Mouse (Mus musculus) midbrain, embryonic 10.5 days (tissue): ENCODE measurements around the gene Pdzd2. TPM values are rescaled to one million over a fixed set of nuclear protein-coding genes. Genes with fewer than 3 reads are reported as not detected.

Source experiments
- DNase-seq: peaks from one replicate; pipeline ENCODE4 v3.0.0-alpha.2; 2017; ENCODE audit warnings: low spot score
- H3K27ac ChIP-seq: fragments of 300-500 bp; sonication (generic); replicated peaks from 2 replicates; pipeline ENCODE4 v1.5.1; 2016; ENCODE audit warnings: mild to moderate bottlenecking
- H3K27me3 ChIP-seq: fragments of 300-500 bp; sonication (generic); 2 replicates; pipeline ENCODE4 v1.6.1; 2016; ENCODE audit warnings: low read depth, mild to moderate bottlenecking; ENCODE audit not compliant: poor library complexity, severe bottlenecking
- H3K36me3 ChIP-seq: fragments of 300-500 bp; sonication (generic); 2 replicates; pipeline ENCODE4 v1.6.1; 2016; ENCODE audit warnings: mild to moderate bottlenecking, moderate library complexity
- H3K4me1 ChIP-seq: fragments of 300-500 bp; sonication (generic); 2 replicates; pipeline ENCODE4 v1.6.1; 2016
- H3K4me3 ChIP-seq: fragments of 300-500 bp; sonication (generic); 2 replicates; pipeline ENCODE4 v1.5.1; 2016; ENCODE audit warnings: mild to moderate bottlenecking, moderate library complexity
- H3K9me3 ChIP-seq: fragments of 300-500 bp; sonication (generic); replicated peaks from 2 replicates; pipeline ENCODE4 v1.6.1; 2016; ENCODE audit warnings: mild to moderate bottlenecking
- WGBS: fragments of 180-500 bp; shearing (Covaris S2); methylation state at CpG from one replicate; pipeline ENCODE4 v1.1.7; 2016; 5-methylcytosine and 5-hydroxymethylcytosine counted together
- polyA plus RNA-seq: library from polyadenylated mRNA; unstranded; fragments of >200 nt; fragmentation: Nextera tagmentation; extraction: Ambion mirVana; gene quantifications from 2 replicates; pipeline ENCODE4 v1.2.1, GENCODE M21; 2016

The Pdzd2 gene
- polyA plus RNA-seq, 1 experiment from 2014 or later: 6.1 TPM

DNA sequence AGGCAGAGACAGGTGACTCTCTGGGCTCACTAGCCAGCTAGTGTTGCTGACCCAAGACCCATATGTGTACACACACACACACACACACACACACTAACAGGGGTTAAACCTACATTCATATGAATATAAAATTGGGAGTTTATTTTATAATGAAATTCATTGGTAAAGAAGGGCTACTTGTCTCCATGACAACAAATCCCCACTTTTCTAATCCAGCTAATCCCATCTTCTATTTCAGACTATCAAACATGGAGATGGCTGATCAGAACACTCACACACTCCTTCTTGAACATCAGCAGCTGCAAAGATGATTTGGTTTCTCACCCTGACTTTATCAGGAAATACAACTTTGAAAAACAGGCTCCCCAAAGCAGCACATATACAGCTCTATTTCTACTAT is 245.6 kb downstream of the Pdzd2 start:
- Histone ChIP-seq H3K4me1 (peaks cover 48% of the 10 kb centered on the region), H3K27ac (0 out of 2 replicates have a peak overlapping the region, but pooled peaks have one; percentile 13), H3K9me3 (no peaks in the 10 kb centered on the region), H3K4me3 (no peak overlapping the region), H3K36me3 (no peaks in the 10 kb centered on the region), H3K27me3 (no peaks in the 10 kb centered on the region)
- no peak for DNase-seq

DNA sequence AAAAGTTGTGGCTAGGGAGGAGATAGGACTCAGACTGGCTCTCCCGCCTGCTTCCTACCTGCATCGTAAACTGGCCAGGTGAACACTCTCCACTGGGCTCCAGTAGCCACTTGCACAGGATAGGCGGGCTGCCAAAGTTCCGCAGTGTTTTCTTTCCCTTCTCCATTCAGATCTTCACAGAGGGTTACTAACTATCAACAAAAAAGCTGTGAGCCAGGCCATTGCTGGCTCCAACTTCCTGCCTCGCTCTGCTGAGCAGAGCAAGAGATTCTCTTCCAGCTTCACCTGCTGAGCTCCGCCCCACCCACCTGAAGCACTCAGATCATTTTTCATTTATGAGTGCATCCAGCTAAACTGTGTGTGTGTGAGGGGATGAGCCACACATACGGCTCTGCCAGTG is 246.5 kb downstream of the Pdzd2 start:
- Histone ChIP-seq H3K36me3 (no peaks in the 10 kb centered on the region), H3K9me3 (no peaks in the 10 kb centered on the region), H3K27me3 (no peaks in the 10 kb centered on the region), H3K4me3 (no peak overlapping the region), H3K4me1 (peaks cover 48% of the 10 kb centered on the region), H3K27ac (no peak overlapping the region)
- no peak for DNase-seq
- WGBS: 75% methylated on average over 7 of the region's 7 CpGs

DNA sequence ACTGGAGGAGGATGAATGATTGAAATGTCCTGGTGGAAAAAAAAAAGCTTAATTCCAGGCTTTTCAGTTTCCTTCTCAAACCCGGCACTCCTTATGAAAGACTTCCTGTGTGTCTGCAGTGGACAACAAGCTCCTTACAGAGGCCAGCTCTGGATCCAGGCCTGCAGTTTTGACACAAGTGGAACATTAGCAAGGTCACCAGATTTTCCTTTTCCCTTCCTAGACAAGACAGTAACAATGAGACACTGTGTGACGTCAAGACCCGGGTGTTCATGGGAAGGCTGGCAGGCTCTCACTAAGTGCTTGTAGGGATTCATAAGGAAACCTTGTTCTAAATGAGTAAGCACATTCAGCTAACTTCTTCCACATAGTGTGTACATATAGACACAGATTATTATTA is 248.8 kb downstream of the Pdzd2 start:
- H3K27ac ChIP-seq: peak overlapping the region; percentile 70
- H3K9me3 ChIP-seq: no peaks in the 10 kb centered on the region
- WGBS: 48% methylated on average over 3 of the region's 3 CpGs
- peaks cover 57% of the 10 kb centered on the region for H3K4me1 ChIP-seq
- no peaks in the 10 kb centered on the region for H3K27me3 ChIP-seq
- H3K4me3 ChIP-seq: no peak overlapping the region
- no peaks in the 10 kb centered on the region for H3K36me3 ChIP-seq
- no peak for DNase-seq

- peaks cover 61% of the 10 kb centered on the region for H3K4me1 ChIP-seq
- WGBS: 8% methylated on average over 7 of the region's 7 CpGs
- no peaks in the 10 kb centered on the region for H3K36me3 ChIP-seq
- H3K27ac ChIP-seq: peak overlapping the region; percentile 70
- peak; percentile 37 for DNase-seq
- no peaks in the 10 kb centered on the region for H3K27me3 ChIP-seq
- no peaks in the 10 kb centered on the region for H3K9me3 ChIP-seq
- no peak overlapping the region for H3K4me3 ChIP-seq
These were observed 249.2 kb downstream of the Pdzd2 start for GRCm38 (mm10) chr15:12490527-12490926.

DNA sequence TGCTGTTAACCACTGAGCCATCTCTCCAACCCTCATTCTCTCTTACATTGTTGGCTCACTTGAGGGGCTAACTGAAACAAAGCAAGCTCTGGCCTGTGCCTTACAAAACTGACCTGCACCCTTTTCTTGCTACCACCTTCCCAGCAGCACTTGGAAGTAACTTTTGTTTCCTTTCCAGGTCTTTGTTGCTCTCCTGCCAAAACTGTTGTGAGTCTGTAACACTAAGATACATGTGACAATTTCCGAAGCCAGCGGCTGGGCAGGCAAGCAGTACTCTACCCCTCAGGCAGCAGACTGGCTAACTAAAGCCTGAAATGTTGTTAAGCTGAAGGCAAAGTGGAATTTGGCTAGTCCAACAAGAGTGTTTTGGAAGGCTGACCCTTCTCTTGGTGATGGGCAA is 251.4 kb downstream of the Pdzd2 start:
- Histone ChIP-seq H3K4me3 (no peak overlapping the region), H3K4me1 (peaks cover 50% of the 10 kb centered on the region)
- no peak for DNase-seq

GRCm38 (mm10) chr15:12481261-12481660 is 258.5 kb downstream of the Pdzd2 start:
- no peaks in the 10 kb centered on the region for H3K27me3 ChIP-seq
- H3K4me3 ChIP-seq: no peak overlapping the region
- 85% methylated on average over 5 of the region's 5 CpGs for WGBS
- peak overlapping the region; percentile 82 for H3K27ac ChIP-seq
- peaks cover 38% of the 10 kb centered on the region for H3K4me1 ChIP-seq
- no peaks in the 10 kb centered on the region for H3K9me3 ChIP-seq
- no peaks in the 10 kb centered on the region for H3K36me3 ChIP-seq
- DNase-seq: no peak

More for the DNA sequence above, 251.4 kb downstream of the Pdzd2 start:
- 95% methylated on average over 2 of the region's 2 CpGs for WGBS
- Histone ChIP-seq H3K27me3 (no peaks in the 10 kb centered on the region), H3K27ac (0 out of 2 replicates have a peak overlapping the region, but pooled peaks have one; percentile 49), H3K36me3 (no peaks in the 10 kb centered on the region), H3K9me3 (no peaks in the 10 kb centered on the region)

- H3K4me3 ChIP-seq: no peak overlapping the region
- H3K36me3 ChIP-seq: no peaks in the 10 kb centered on the region
- peak overlapping the region; percentile 82 for H3K27ac ChIP-seq
- 72% methylated on average over 3 of the region's 3 CpGs for WGBS
- H3K4me1 ChIP-seq: peaks cover 30% of the 10 kb centered on the region
- H3K27me3 ChIP-seq: no peaks in the 10 kb centered on the region
- H3K9me3 ChIP-seq: no peaks in the 10 kb centered on the region
- peak; percentile 63 for DNase-seq
These were observed 259.4 kb downstream of the Pdzd2 start for GRCm38 (mm10) chr15:12480369-12480768.

DNA sequence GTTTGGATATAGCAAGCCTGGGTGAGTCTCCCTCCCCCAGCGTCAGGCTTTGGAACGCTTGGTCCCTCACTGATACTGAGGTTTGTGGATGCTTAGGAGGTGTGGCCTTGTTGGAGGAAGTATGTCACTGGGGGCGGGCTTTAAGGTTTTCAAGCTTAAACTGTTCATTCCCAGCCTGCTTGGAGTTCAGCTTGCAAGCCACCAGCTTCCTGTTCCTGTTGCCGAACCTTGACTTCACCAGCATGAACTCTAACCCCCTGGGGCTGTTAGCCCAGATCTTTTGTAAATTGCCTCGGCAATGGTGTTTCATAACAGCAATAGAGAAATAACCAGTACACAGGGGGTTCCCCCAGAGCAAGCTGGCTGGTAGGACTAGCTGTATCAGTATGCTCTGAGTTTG is 260.4 kb downstream of the Pdzd2 start:
- no peak overlapping the region for H3K4me3 ChIP-seq
- peaks cover 26% of the 10 kb centered on the region for H3K4me1 ChIP-seq
- H3K36me3 ChIP-seq: no peaks in the 10 kb centered on the region
- H3K27ac ChIP-seq: peak overlapping the region; percentile 82
- no peaks in the 10 kb centered on the region for H3K27me3 ChIP-seq
- H3K9me3 ChIP-seq: no peaks in the 10 kb centered on the region
- WGBS: 76% methylated on average over 5 of the region's 5 CpGs
- DNase-seq: no peak

DNA sequence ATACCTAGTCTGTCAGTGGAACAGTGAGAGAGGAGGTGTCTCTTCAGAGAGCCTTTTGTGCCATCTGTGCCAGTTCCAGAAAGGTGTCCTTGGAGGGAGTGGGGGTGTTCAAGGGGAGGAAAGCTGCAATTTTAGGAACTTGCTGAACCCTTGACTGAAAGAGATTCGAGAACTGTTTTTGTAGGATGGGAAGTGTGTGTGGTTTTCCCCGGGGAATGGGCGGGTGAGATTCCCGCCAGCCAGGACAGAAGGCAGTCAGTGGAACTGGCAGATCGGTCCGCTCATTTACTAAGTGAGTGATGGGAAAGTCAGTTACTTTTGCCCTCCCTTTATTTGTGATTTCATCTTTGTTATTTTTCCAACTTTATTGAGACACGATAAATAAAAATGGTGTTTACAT is 266.1 kb downstream of the Pdzd2 start:
- no peaks in the 10 kb centered on the region for H3K9me3 ChIP-seq
- peaks cover 13% of the 10 kb centered on the region for H3K4me1 ChIP-seq
- H3K27me3 ChIP-seq: no peaks in the 10 kb centered on the region
- WGBS: 85% methylated on average over 7 of the region's 7 CpGs
- no peak overlapping the region for H3K27ac ChIP-seq
- no peak overlapping the region for H3K4me3 ChIP-seq
- H3K36me3 ChIP-seq: no peaks in the 10 kb centered on the region
- no peak for DNase-seq

- H3K36me3 ChIP-seq: no peaks in the 10 kb centered on the region
- no peak for DNase-seq
- 89% methylated on average over 4 of the region's 4 CpGs for WGBS
- no peak overlapping the region for H3K27ac ChIP-seq
- no peaks in the 10 kb centered on the region for H3K27me3 ChIP-seq
- H3K4me1 ChIP-seq: peaks cover 13% of the 10 kb centered on the region
- H3K4me3 ChIP-seq: no peak overlapping the region
- H3K9me3 ChIP-seq: no peaks in the 10 kb centered on the region
These were observed 267.1 kb downstream of the Pdzd2 start for GRCm38 (mm10) chr15:12472646-12473045.

GRCm38 (mm10) chr15:12470900-12471838 is 268.6 kb downstream of the Pdzd2 start:
- no peaks in the 10 kb centered on the region for H3K9me3 ChIP-seq
- 62% methylated on average over 15 of the region's 15 CpGs for WGBS
- no peaks in the 10 kb centered on the region for H3K27me3 ChIP-seq
- H3K36me3 ChIP-seq: no peaks in the 10 kb centered on the region
- no peak for DNase-seq
- H3K4me3 ChIP-seq: no peak overlapping the region
- H3K27ac ChIP-seq: peak overlapping the region; percentile 52; the same call in 1 of the 2 replicates
- H3K4me1 ChIP-seq: peaks cover 13% of the 10 kb centered on the region

DNA sequence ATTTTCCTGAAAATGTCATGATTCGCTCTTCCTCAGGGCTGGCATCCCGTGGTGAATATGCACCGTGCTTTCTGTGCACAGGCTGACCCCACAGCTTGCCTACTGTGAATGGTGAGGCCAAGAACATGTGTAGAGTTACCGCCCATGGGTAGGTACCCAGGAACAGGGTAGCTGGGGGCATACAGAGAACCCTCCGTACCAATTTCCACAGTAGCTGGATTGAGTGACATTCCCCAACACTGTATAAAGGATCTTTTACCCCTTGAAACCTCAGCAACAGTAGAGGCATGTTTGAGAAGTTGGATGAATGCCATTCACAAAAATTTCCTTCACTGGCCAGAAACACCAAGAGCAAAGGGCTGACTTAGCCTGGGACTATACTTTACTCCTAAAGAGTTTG is 271.1 kb downstream of the Pdzd2 start:
- 91% methylated on average over 5 of the region's 5 CpGs for WGBS
- Histone ChIP-seq H3K9me3 (no peaks in the 10 kb centered on the region), H3K27ac (no peak overlapping the region), H3K27me3 (no peaks in the 10 kb centered on the region), H3K4me1 (peaks cover 13% of the 10 kb centered on the region), H3K36me3 (no peaks in the 10 kb centered on the region), H3K4me3 (no peak overlapping the region)
- no peak for DNase-seq

- H3K9me3 ChIP-seq: no peaks in the 10 kb centered on the region
- H3K4me1 ChIP-seq: peaks cover 3% of the 10 kb centered on the region
- H3K27ac ChIP-seq: no peak overlapping the region
- no peaks in the 10 kb centered on the region for H3K36me3 ChIP-seq
- no peak overlapping the region for H3K4me3 ChIP-seq
- 92% methylated on average over 8 of the region's 8 CpGs for WGBS
- no peaks in the 10 kb centered on the region for H3K27me3 ChIP-seq
- DNase-seq: no peak
These were observed 274.0 kb downstream of the Pdzd2 start for GRCm38 (mm10) chr15:12465748-12466147.
